Mouse (Mus musculus): ENCODE measurements at regions not wholly inside any gene's neighbourhood (a gene's known extent, or its start where the extent isn't known, plus 50 kb on each side); places are given as distances from the start of the nearest gene placed in this dataset.

DNA sequence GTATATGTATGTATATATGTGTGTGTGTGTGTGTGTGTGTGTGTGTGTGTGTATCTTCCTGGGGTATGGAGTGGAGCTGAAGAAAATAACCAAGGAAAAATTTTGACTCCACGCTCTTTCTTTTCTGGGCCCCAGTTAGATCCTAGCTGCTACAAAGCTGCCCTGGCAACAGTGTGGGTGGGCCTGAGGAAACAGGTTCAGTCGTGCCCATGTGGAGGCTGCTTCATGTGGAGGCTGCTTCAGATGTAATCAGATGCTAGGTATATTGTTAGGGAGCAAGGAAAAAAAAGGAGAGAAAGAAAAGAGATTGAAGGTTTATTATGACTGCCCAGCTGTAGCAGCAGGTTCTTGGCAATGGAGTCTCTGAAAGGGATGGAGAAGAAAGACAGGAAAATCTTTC is 100.6 kb downstream of the Fam168b start:
- ATAC-seq (ENCODE audit: low read depth) = no peak
- Histone ChIP-seq H3K27ac (replicated peaks) (no peak overlapping the region), H3K27me3 (no peaks in the 10 kb centered on the region; the same call in 1 of the 2 replicates), H3K9me3 (no peaks in the 10 kb centered on the region), H3K36me3 (peaks cover 4% of the 10 kb centered on the region; the same call in 1 of the 2 replicates), H3K9ac (no peak overlapping the region), H3K4me1 (replicated peaks) (no peaks in the 10 kb centered on the region), H3K4me2 (no peak overlapping the region), H3K4me3 (no peak overlapping the region)
- WGBS = 76% methylated on average over 2 of the region's 2 CpGs

DNA sequence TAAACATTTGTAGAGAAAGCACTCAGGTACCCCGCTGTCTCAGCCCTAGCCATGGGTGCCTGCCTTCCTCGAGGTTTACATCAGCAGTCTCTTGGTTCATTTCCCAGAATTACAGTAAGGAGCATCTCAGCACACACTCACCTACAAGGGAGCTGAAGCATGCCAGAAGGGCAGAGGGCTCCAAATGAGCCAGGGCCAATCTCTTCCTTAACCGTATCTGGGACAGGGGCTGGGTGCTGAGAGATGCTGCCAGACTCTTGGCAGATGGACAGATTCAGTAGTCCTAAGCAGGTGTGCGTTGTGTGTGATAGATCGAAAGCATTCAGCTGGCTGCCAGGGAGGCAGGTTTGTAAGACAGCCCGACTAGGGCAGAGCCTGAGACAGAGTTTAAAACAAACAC is 97.0 kb downstream of the Fam168b start:
- WGBS = 75% methylated on average over 6 of the region's 6 CpGs
- Histone ChIP-seq H3K4me1 (replicated peaks) (peaks cover 20% of the 10 kb centered on the region), H3K27me3 (peaks cover 19% of the 10 kb centered on the region), H3K4me3 (no peak overlapping the region), H3K9ac (no peak overlapping the region), H3K9me3 (no peaks in the 10 kb centered on the region), H3K36me3 (peaks cover 4% of the 10 kb centered on the region; the same call in 1 of the 2 replicates), H3K27ac (replicated peaks) (no peak overlapping the region), H3K4me2 (no peak overlapping the region)
- ATAC-seq (ENCODE audit: low read depth) = no peak

DNA sequence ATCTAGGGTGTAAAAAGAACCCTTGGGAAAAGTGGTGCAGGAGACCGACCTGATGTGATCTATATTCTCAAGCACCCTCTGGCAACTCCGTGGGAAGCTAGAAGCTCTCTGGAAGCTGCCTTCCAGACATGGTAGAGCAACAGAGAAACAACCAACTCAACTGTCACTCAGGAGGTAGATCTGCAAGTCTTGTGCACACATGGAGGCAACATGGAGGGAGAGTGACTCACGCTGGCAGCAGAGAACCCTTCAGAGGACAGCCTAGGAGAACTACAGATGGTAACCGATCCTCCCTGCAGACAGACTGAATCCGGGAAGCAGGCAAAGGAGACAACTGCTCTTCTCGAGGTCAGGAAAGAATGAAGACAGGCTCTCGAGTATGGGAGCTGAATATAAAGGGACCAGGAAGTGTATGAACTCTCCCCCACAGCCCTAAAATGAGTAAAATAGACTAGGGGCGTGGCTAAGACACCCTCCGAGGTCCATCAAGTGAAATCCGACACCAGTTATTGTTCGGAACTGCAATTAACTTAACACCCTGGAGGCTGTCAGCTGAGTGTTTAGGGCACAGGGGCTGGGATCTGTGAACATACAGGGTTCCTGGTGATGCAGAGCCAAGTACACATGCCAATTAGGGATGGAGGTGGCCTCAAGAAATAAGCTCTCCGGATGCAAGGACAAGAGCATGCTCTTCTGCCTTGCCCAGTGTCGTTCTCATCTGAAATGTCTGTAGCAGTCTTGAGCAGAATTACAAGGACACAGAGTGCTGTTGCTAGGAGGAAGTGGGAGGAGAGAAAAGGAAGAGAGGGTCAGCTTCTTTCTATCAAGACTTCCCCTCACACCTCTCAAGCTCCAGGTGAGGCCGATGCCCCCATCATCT is 93.5 kb downstream of the Fam168b start:
- 0 out of 2 replicates have a peak, but pooled peaks have one; percentile 17 for ATAC-seq (ENCODE audit: low read depth)
- H3K9ac ChIP-seq = peak overlapping the region; percentile 87
- H3K4me3 ChIP-seq = peak overlapping the region; percentile 77
- H3K27me3 ChIP-seq = peaks cover 31% of the 10 kb centered on the region
- 0 out of 2 replicates have a peak, but pooled peaks cover 4% of the 10 kb centered on the region for H3K36me3 ChIP-seq
- H3K27ac ChIP-seq (replicated peaks) = no peak overlapping the region; the same call in 1 of the 2 replicates
- WGBS = 8% methylated on average over 14 of the region's 14 CpGs
- H3K4me1 ChIP-seq (replicated peaks) = peaks cover 33% of the 10 kb centered on the region
- peak overlapping the region; percentile 93 for H3K4me2 ChIP-seq
- no peaks in the 10 kb centered on the region for H3K9me3 ChIP-seq

DNA sequence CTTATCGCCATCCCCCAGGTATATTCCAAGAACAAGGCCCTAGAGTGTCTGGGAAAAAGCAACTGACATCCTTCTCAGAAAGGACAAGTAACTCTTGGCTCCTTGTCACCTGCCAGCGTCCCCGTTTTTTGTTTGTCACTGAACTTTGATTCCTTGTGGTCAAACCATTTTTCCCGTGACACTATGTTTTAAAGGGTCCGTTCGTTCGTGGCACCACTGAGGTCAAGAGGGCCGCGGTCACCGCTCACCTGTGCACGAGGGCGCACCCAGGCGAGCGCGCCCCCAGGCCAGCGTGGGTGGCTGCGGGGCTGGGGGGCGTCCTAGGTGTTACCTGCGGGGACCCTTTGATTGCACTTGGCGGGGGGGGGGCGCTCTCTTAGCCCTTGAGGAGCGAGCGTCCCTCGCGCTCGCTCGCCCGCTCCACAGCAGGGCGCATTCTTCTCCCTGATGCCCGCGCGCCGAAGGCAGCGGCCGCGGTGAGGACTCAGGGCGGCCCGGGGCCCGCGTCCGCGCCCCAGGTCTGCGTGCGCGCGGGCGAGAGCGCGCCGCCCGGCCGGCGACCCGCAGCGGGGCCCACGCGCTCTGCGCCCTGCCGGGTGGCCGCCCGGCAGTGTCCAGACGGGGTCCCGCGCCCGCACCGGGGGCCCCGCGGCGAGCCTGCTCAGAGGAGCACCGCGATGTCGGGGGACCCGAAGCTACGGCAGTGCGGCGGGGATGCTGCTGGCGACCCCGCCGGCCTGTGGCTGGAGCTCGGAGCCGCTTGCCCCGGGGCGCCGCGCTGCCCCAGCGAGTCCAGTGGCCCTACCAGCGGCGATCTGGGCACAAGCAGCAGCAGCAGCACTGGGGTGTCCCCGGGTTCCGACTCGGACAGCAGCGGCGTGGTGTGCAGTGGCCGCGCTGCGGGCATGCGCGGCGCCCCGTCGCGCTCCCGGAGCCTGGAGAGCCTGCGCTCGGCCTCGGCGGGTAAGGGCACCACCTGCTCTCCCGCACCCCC is 92.5 kb downstream of the Fam168b start:
- Histone ChIP-seq H3K4me1 (replicated peaks) (peaks cover 33% of the 10 kb centered on the region), H3K9ac (peak overlapping the region; percentile 87), H3K27me3 (peaks cover 31% of the 10 kb centered on the region), H3K36me3 (0 out of 2 replicates have a peak, but pooled peaks cover 4% of the 10 kb centered on the region), H3K9me3 (no peaks in the 10 kb centered on the region), H3K4me3 (peak overlapping the region; percentile 77), H3K27ac (replicated peaks) (peak overlapping the region; percentile 68), H3K4me2 (peak overlapping the region; percentile 93)
- under 1% methylated on average over 104 of the region's 108 CpGs for WGBS
- peak; percentile 77 for ATAC-seq (ENCODE audit: low read depth)

DNA sequence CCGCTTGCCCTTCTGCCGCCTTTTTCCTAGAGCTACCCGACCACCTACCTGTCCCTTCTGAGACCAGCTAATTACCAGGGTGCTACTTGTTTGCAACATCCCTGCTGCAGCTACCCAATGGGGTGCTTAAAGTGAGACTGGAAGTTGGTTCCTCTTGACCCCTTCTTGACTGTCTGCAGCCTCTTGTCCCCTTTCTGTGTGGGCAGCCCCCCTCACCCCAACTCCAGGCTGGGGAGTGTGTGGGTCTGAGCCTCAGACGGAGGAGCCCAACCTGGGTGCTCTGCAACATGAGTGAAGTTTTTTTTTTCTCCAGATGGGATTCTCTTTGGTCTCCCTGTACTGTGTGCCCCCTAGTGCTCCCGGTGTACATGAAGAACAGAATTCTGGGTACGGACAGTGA is 91.7 kb downstream of the Fam168b start:
- Histone ChIP-seq H3K4me1 (replicated peaks) (peaks cover 33% of the 10 kb centered on the region), H3K36me3 (no peaks in the 10 kb centered on the region), H3K9ac (peak overlapping the region; percentile 87), H3K9me3 (no peaks in the 10 kb centered on the region), H3K27me3 (peaks cover 31% of the 10 kb centered on the region), H3K4me2 (peak overlapping the region; percentile 93), H3K27ac (replicated peaks) (no peak overlapping the region), H3K4me3 (peak overlapping the region; percentile 77)
- WGBS = 3% methylated on average over 6 of the region's 6 CpGs
- ATAC-seq (ENCODE audit: low read depth) = peak; percentile 54

DNA sequence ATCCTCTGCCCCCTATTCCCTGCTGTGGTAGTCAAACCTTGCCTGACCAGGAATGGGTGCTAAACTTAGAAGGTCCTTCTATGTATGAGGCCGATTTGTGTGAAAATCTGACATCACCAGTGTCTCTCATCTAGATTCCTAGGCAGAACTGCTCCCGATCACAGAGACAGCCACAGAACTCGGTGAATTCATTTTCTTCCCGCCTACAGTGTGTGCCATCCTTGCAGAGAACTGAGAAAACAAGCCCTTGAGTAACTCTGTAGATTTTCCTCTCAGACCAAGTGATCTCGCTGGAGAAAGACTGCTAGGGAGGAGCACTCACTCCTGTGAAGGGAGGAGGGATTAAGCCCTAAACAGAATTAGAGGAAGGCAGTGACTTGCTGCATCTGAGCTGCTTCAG is 89.3 kb downstream of the Fam168b start:
- peaks cover 27% of the 10 kb centered on the region for H3K27me3 ChIP-seq
- H3K4me1 ChIP-seq (replicated peaks) = peaks cover 33% of the 10 kb centered on the region
- H3K4me3 ChIP-seq = no peak overlapping the region
- no peak overlapping the region for H3K27ac ChIP-seq (replicated peaks)
- H3K9ac ChIP-seq = no peak overlapping the region
- H3K9me3 ChIP-seq = no peaks in the 10 kb centered on the region
- H3K4me2 ChIP-seq = no peak overlapping the region
- no peak for ATAC-seq (ENCODE audit: low read depth)
- H3K36me3 ChIP-seq = no peaks in the 10 kb centered on the region
- WGBS = 58% methylated on average over 5 of the region's 5 CpGs

DNA sequence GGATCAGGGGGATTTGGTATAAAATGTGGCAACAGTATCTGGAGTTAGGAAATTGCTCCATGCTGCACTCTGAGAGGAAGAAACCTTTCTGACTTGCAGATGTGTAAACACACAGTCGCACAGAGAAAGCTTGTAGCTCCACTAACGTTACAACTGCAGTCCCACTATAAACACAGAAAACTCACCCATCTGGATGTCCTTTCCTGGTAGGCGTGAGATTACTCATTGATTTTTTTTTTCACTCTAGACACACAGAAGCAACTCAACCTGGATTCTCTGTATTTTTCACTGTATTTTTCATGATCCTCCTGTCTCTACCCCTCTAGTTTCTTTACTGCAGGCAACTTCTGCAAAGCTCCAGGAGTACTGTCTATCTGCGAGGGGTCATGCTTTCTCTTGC is 82.3 kb downstream of the Fam168b start:
- Histone ChIP-seq H3K36me3 (no peaks in the 10 kb centered on the region), H3K4me3 (no peak overlapping the region), H3K9ac (no peak overlapping the region), H3K4me1 (replicated peaks) (no peaks in the 10 kb centered on the region), H3K4me2 (no peak overlapping the region), H3K9me3 (no peaks in the 10 kb centered on the region), H3K27ac (replicated peaks) (no peak overlapping the region), H3K27me3 (no peaks in the 10 kb centered on the region)
- WGBS = 77% methylated on average over 4 of the region's 4 CpGs
- no peak for ATAC-seq (ENCODE audit: low read depth)

DNA sequence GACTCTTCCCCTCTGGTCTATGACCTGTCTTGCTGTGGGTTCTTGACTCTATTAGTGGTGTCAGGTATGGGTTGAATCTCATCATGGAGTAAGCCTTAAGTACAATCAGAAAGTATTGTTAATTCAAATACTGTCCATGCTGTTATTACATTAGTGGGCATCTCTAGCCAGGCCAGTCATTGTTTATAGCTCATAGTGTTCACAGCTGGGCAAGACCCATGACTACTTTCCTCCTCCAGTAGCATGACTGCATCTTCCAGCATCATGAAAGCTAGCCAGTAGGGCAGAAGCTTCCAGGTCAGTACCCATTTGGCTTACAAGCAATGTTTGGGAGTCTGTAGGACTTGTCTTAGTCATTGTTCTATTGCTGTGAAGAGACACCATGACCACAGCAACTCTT is 81.4 kb downstream of the Fam168b start:
- H3K4me3 ChIP-seq = no peak overlapping the region
- H3K27me3 ChIP-seq = no peaks in the 10 kb centered on the region
- no peaks in the 10 kb centered on the region for H3K36me3 ChIP-seq
- H3K27ac ChIP-seq (replicated peaks) = no peak overlapping the region
- H3K9me3 ChIP-seq = no peaks in the 10 kb centered on the region
- H3K9ac ChIP-seq = no peak overlapping the region
- H3K4me2 ChIP-seq = no peak overlapping the region
- ATAC-seq (ENCODE audit: low read depth) = no peak
- H3K4me1 ChIP-seq (replicated peaks) = no peaks in the 10 kb centered on the region

DNA sequence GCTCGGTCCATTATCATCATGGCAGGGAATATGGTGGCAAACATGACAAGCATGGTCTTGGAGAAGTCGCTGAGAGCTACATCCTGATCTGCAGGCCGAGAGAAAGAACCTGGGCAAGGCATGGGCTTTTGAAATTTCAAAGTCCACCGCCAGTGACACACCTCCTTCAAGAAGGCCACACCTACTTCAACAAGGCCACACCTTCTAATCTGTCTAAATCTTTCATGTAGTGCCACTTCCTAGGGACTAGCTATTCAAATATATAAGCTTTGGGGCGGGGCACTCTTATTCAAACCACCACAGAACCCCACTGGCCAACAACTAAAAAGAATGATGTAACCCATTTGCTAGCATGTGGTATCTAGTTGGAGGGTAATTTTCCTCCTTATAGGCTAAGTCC is 81.0 kb downstream of the Fam168b start:
- Histone ChIP-seq H3K27ac (replicated peaks) (no peak overlapping the region), H3K27me3 (no peaks in the 10 kb centered on the region), H3K36me3 (no peaks in the 10 kb centered on the region), H3K4me3 (no peak overlapping the region), H3K4me2 (no peak overlapping the region), H3K9me3 (no peaks in the 10 kb centered on the region), H3K9ac (no peak overlapping the region), H3K4me1 (replicated peaks) (no peaks in the 10 kb centered on the region)
- WGBS = 87% methylated on average over 5 of the region's 5 CpGs
- ATAC-seq (ENCODE audit: low read depth) = no peak

Measured in neural tube, embryonic 13.5 days (tissue).